Mouse (Mus musculus) B cell, adult 62 days (primary cell): ENCODE results near the gene Pola1. TPM values are rescaled to one million over a fixed set of nuclear protein-coding genes. Genes with fewer than 3 reads are reported as not detected.

Source experiments
- total RNA-seq: library from RNA; stranded (reverse); gene quantifications from 4 replicates; pipeline ENCODE4 v1.2.4, GENCODE M21; 2023

The Pola1 gene
- total RNA-seq = 9.8 to 10.5 TPM (median 10.1 TPM) in 4 replicates

GRCm38 (mm10) chrX:93631657-93632449 is at the start of gene Pola1:
Gene Pola1, minus strand, starts transcription at chrX:93632155.

GRCm38 (mm10) chrX:93654218-93655002 is 22.5 kb upstream of the Pola1 start, which contains the start of gene Pcyt1b:
Gene Pcyt1b, plus strand, starts transcription at chrX:93654863.

GRCm38 (mm10) chrX:93286291-93286893 is 345.6 kb downstream of the Pola1 start, which contains the start of gene Arx:
Gene Arx, plus strand, starts transcription at chrX:93286445.

Other genes starting within 250 kb of the Pola1 start
- 0.18 to 0.85 TPM (median 0.19 TPM) in 3 of 4 replicates, not detected in the other for gene Pcyt1b, start 22.7 kb upstream of the Pola1 start, total RNA-seq
- gene Pdk3, start 200.0 kb upstream of the Pola1 start, total RNA-seq = 12.3 to 13.6 TPM (median 13.1 TPM) in 4 replicates